Mouse (Mus musculus) neural tube, embryonic 15.5 days (tissue): ENCODE measurements around the gene Vmn1r17. TPM values are rescaled to one million over a fixed set of nuclear protein-coding genes. Genes with fewer than 3 reads are reported as not detected.
"Not testable (repeated sequence)": the region's sequence is repeated elsewhere in the genome, so short reads cannot be mapped to it uniquely, and the experiment has no call there.

Source experiments
- ATAC-seq: fragments of 200-750 bp; cut with Nextera tagmentation; 2 replicates; pipeline ENCODE4 v1.8.0; 2017; ENCODE audit warnings: mild to moderate bottlenecking, moderate TSS enrichment, moderate library complexity; ENCODE audit not compliant: low FRiP score
- H3K27ac ChIP-seq: fragments of 300-500 bp; sonication (generic); replicated peaks from 2 replicates; pipeline ENCODE4 v1.5.1; 2015; ENCODE audit warnings: mild to moderate bottlenecking, inconsistent platforms
- H3K27me3 ChIP-seq: fragments of 300-500 bp; sonication (generic); replicated peaks from 2 replicates; pipeline ENCODE4 v1.6.1; 2015; ENCODE audit warnings: inconsistent platforms
- H3K36me3 ChIP-seq: fragments of 300-500 bp; sonication (generic); 2 replicates; pipeline ENCODE4 v1.6.1; 2015; ENCODE audit warnings: inconsistent platforms
- H3K4me1 ChIP-seq: fragments of 300-500 bp; sonication (generic); 2 replicates; pipeline ENCODE4 v1.6.1; 2015; ENCODE audit warnings: inconsistent platforms
- H3K4me2 ChIP-seq: fragments of 300-500 bp; sonication (generic); 2 replicates; pipeline ENCODE4 v1.6.1; 2015; ENCODE audit warnings: inconsistent platforms, mild to moderate bottlenecking, moderate library complexity
- H3K4me3 ChIP-seq: fragments of 300-500 bp; sonication (generic); replicated peaks from 2 replicates; pipeline ENCODE4 v1.5.1; 2015; ENCODE audit warnings: mild to moderate bottlenecking, inconsistent platforms
- H3K9ac ChIP-seq: fragments of 300-500 bp; sonication (generic); replicated peaks from 2 replicates; pipeline ENCODE4 v1.6.1; 2015; ENCODE audit warnings: mild to moderate bottlenecking, inconsistent platforms
- H3K9me3 ChIP-seq: fragments of 300-500 bp; sonication (generic); replicated peaks from 2 replicates; pipeline ENCODE4 v1.6.1; 2016; ENCODE audit warnings: inconsistent platforms
- WGBS: fragments of 180-500 bp; shearing (Covaris S2); methylation state at CpG from one replicate; pipeline ENCODE4 v1.1.7; 2015; ENCODE audit warnings: mixed read lengths; 5-methylcytosine and 5-hydroxymethylcytosine counted together
- polyA plus RNA-seq: library from polyadenylated mRNA; unstranded; fragments of >200 nt; fragmentation: Nextera tagmentation; extraction: Ambion mirVana; gene quantifications from 2 replicates; pipeline ENCODE4 v1.2.1, GENCODE M21; 2015

Gene Vmn1r17
- not detected in 2 replicates for polyA plus RNA-seq

GRCm38 (mm10) chr6:57363627-57364026 is at the start of gene Vmn1r17:
Gene Vmn1r17, minus strand, starts transcription at chr6:57363727.
- no peak within 1 kb of the TSS for H3K27ac ChIP-seq
- no peak for ATAC-seq
- no peak within 1 kb of the TSS for H3K9ac ChIP-seq
- H3K4me1 ChIP-seq, result no peaks in the 10 kb centered on the region
- H3K4me3 ChIP-seq, result no peak within 1 kb of the TSS
- H3K27me3 ChIP-seq, result no peaks in the 10 kb centered on the region
- WGBS, result 91% methylated on average over 1 of the region's 1 CpGs
- H3K36me3 ChIP-seq, result no peaks in the 10 kb centered on the region
- H3K4me2 ChIP-seq, result no peak within 1 kb of the TSS
- H3K9me3 ChIP-seq, result no peaks in the 10 kb centered on the region

- WGBS, result 74% methylated on average over 3 of the region's 3 CpGs
- not testable (repeated sequence) for H3K4me2 ChIP-seq, ATAC-seq
These were observed 40.0 kb upstream of the Vmn1r17 start, which contains the start of gene Vmn1r19 for GRCm38 (mm10) chr6:57403480-57403879. Gene Vmn1r19, plus strand, starts transcription at chr6:57403780.

GRCm38 (mm10) chr6:57395683-57396082 is 32.2 kb upstream of the Vmn1r17 start, which contains the start of gene Vmn1r18:
Gene Vmn1r18, minus strand, starts transcription at chr6:57395783.
- no peaks in the 10 kb centered on the region for H3K4me1 ChIP-seq
- no peak for ATAC-seq
- H3K9me3 ChIP-seq, result no peaks in the 10 kb centered on the region
- H3K4me3 ChIP-seq, result no peak within 1 kb of the TSS
- no peak within 1 kb of the TSS for H3K27ac ChIP-seq
- H3K9ac ChIP-seq, result no peak within 1 kb of the TSS
- H3K4me2 ChIP-seq, result no peak within 1 kb of the TSS
- no peaks in the 10 kb centered on the region for H3K27me3 ChIP-seq
- H3K36me3 ChIP-seq, result no peaks in the 10 kb centered on the region

More at GRCm38 (mm10) chr6:57403480-57403879, 40.0 kb upstream of the Vmn1r17 start, which contains the start of gene Vmn1r19:
- not testable (repeated sequence) for H3K4me1 ChIP-seq, H3K27ac ChIP-seq, H3K9me3 ChIP-seq, H3K4me3 ChIP-seq, H3K36me3 ChIP-seq, H3K9ac ChIP-seq, H3K27me3 ChIP-seq

- H3K36me3 ChIP-seq, result no peaks in the 10 kb centered on the region
- no peak overlapping the region for H3K27ac ChIP-seq
- no peak overlapping the region for H3K4me2 ChIP-seq
- ATAC-seq, result no peak
- no peaks in the 10 kb centered on the region for H3K9me3 ChIP-seq
- H3K4me3 ChIP-seq, result no peak overlapping the region
- no peak overlapping the region for H3K9ac ChIP-seq
- no peaks in the 10 kb centered on the region for H3K4me1 ChIP-seq
- H3K27me3 ChIP-seq, result no peaks in the 10 kb centered on the region
- 88% methylated on average over 1 of the region's 1 CpGs for WGBS
These were observed 4.0 kb upstream of the Vmn1r17 start for GRCm38 (mm10) chr6:57367496-57367895.

- not testable (repeated sequence) for H3K36me3 ChIP-seq, H3K27ac ChIP-seq, ATAC-seq, H3K4me2 ChIP-seq, H3K9ac ChIP-seq, H3K4me1 ChIP-seq, H3K4me3 ChIP-seq, H3K27me3 ChIP-seq, H3K9me3 ChIP-seq
- 97% methylated on average over 1 of the region's 1 CpGs for WGBS
These were observed 2.3 kb upstream of the Vmn1r17 start for GRCm38 (mm10) chr6:57365866-57366265.

GRCm38 (mm10) chr6:57356864-57357263 is 6.7 kb downstream of the Vmn1r17 start:
- H3K36me3 ChIP-seq, result no peaks in the 10 kb centered on the region
- H3K4me2 ChIP-seq, result no peak overlapping the region
- H3K9ac ChIP-seq, result no peak overlapping the region
- no peak overlapping the region for H3K4me3 ChIP-seq
- WGBS, result 88% methylated on average over 2 of the region's 2 CpGs
- ATAC-seq, result no peak
- no peaks in the 10 kb centered on the region for H3K27me3 ChIP-seq
- H3K27ac ChIP-seq, result no peak overlapping the region
- no peaks in the 10 kb centered on the region for H3K4me1 ChIP-seq
- no peaks in the 10 kb centered on the region for H3K9me3 ChIP-seq

GRCm38 (mm10) chr6:57329394-57329793 is 34.1 kb downstream of the Vmn1r17 start, which contains the start of gene Vmn1r16:
Gene Vmn1r16, minus strand, starts transcription at chr6:57329494.
- Histone ChIP-seq H3K4me2 (no peak within 1 kb of the TSS), H3K4me1 (no peaks in the 10 kb centered on the region), H3K36me3 (no peaks in the 10 kb centered on the region), H3K4me3 (no peak within 1 kb of the TSS), H3K27me3 (no peaks in the 10 kb centered on the region), H3K9ac (no peak within 1 kb of the TSS), H3K27ac (no peak within 1 kb of the TSS), H3K9me3 (no peaks in the 10 kb centered on the region; the same call in 1 of the 2 replicates)
- ATAC-seq, result no peak
- WGBS, result 77% methylated on average over 3 of the region's 3 CpGs

- Histone ChIP-seq H3K4me3 (no peak overlapping the region), H3K9ac (no peak overlapping the region), H3K4me1 (no peaks in the 10 kb centered on the region), H3K4me2 (no peak overlapping the region), H3K9me3 (no peaks in the 10 kb centered on the region), H3K36me3 (no peaks in the 10 kb centered on the region), H3K27me3 (no peaks in the 10 kb centered on the region), H3K27ac (no peak overlapping the region)
- no peak for ATAC-seq
These were observed 37.4 kb downstream of the Vmn1r17 start for GRCm38 (mm10) chr6:57326176-57326575.

Other genes starting within 250 kb of the Vmn1r17 start
- gene Vmn1r11, start 230.3 kb downstream of the Vmn1r17 start, polyA plus RNA-seq, result not detected in 2 replicates
- not detected in 2 replicates for gene Vmn1r12, start 206.8 kb downstream of the Vmn1r17 start, polyA plus RNA-seq
- gene Vmn1r13, start 160.4 kb downstream of the Vmn1r17 start, polyA plus RNA-seq, result not detected in 2 replicates
- gene Vmn1r14, start 132.0 kb downstream of the Vmn1r17 start, polyA plus RNA-seq, result not detected in 2 replicates
- not detected in 2 replicates for gene Vmn1r15, start 105.8 kb downstream of the Vmn1r17 start, polyA plus RNA-seq
- not detected in 2 replicates for gene Vmn1r16, start 34.2 kb downstream of the Vmn1r17 start, polyA plus RNA-seq
- gene Vmn1r18, start 32.1 kb upstream of the Vmn1r17 start, polyA plus RNA-seq, result not detected in 2 replicates
- not detected in 2 replicates for gene Vmn1r19, start 40.1 kb upstream of the Vmn1r17 start, polyA plus RNA-seq
- gene Vmn1r20, start 65.2 kb upstream of the Vmn1r17 start, polyA plus RNA-seq, result not detected in 2 replicates
- gene Ppm1k, start 171.7 kb upstream of the Vmn1r17 start, polyA plus RNA-seq, result 7.2 and 7.5 TPM in 2 replicates
- gene Herc6, start 217.3 kb upstream of the Vmn1r17 start, polyA plus RNA-seq, result 1.5 and 3.7 TPM in 2 replicates